Mouse (Mus musculus): ENCODE measurements around the gene Igfbp1.

GRCm38 (mm10) chr11:7234981-7235609 is 37.5 kb downstream of the Igfbp1 start:
- TF ChIP-seq CTCF (IDR thresholded peaks at IDR 0.05; ENCODE audit: low read depth) (no peak), EP300 (IDR thresholded peaks at IDR 0.05; ENCODE audit: low read depth) (no peak)

All from liver, embryonic 14.5 days (tissue).